Mouse (Mus musculus) thymus, postnatal 25 days (tissue): ENCODE measurements around the gene Chrna7.

ENCODE experiments used
- DNase-seq: peaks from one replicate; pipeline ENCODE4 v3.0.0; 2022

The Chrna7 gene

DNA sequence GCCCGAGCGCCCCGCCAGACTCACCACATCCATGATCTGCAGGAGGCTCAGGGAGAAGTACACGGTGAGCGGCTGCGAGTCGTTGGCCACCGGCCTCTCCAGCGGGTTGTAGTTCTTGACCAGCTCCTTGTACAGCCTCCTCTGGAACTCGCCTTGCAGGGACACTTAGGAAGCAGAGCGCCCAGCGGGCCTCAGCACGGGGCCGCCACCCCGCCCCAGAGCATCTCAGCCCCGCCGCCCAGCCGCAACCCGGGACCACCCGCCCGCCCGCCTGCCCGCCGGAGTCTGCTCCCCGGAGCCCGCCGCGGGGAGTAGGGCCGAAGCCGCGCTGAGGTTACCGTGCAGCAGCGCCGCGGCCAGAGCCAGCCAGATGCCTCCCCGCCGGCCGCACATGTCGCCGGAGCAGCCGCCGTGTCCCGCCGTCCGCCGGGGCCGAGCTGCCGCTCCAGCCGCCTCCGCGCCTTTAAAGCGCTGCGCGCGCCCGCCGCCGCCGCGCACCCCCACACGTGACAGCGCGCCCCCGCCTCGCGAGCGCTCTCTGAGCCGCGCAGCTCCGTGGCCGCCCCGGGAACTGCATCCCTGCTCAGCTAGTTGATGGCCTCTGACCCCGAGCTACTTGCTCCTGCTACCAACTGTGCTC lies at the start of gene Chrna7:
Gene Chrna7, minus strand, starts transcription at position 486 of the 640 bp plus-strand sequence.
- DNase-seq = peak; percentile 14

DNA sequence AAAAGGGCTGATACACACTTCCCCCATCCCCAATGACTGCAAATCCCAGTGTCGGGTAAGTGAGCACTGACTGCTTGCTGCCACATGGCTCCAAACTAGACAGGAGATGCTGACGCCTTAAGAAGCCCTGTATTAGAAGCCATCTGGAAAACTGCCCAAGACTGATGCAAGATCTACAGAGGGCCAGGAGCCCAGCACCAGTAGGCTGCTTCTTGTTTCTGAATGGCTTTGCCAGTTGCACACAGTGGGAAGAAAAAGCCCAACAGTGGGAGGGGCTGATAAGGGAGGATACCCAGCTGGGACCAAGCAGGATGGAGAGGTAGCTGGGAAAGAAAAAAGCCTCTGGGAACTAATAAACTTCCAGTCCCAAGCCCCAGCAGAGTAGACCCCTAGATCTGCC lies 37.0 kb upstream of the Chrna7 start:
- no peak for DNase-seq

DNA sequence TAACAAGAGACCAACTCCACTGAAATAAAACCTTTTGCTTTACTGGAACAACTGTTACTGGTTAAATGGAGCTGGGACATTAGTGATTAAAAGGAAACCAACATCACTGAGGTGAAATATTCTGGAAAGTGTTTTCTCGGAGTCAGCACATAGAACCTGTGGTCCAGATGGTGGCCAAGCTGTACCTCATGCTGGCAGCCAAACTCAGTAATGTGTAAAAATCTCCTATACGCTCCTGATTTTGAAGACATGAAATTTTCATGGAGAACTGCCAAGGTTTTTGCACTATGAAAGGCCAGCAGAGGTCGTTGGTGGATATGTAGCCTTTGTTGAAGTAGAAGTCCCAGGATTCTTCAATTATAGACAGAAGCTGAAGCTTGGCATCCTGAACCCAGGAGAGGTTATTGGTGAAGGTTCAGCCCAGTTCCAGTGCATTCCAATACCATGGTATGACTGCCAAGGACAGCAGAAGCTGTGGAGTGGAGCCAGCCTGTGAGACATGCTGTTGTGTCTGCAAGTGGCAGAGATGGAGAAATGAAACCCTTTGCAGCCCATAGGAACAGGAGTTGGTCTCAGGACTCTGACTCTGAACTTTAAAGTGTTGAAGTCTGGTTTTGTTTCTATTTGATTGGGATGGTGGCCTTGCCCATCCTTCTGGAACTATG lies 25.6 kb upstream of the Chrna7 start:
- DNase-seq = no peak

- no peak for DNase-seq
Observed at GRCm38 (mm10) chr7:63225066-63225780, 12.9 kb upstream of the Chrna7 start.

GRCm38 (mm10) chr7:63211641-63212083 lies 707 bp downstream of the Chrna7 start:
- no peak for DNase-seq

DNA sequence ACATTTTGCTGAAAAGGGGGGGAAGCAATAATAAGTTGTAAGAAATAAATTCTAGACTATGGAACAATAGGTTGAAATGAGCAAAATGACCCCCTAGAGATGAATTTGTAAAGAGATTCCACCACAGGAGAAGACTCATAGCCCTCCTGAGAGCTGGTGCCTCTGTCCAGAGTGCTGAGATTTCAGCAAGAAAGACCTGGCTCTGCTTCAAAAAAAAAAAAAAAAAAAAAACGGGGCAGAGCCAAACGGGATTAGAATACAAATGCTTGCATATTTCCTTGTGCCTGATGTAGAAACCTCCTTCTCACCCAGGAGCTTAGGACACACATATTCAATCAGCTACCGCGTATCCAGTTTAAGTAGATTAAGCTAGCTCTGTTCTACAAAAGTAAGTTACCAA lies 2.9 kb downstream of the Chrna7 start:
- no peak for DNase-seq

GRCm38 (mm10) chr7:63207137-63207536 lies 5.2 kb downstream of the Chrna7 start:
- no peak for DNase-seq

DNA sequence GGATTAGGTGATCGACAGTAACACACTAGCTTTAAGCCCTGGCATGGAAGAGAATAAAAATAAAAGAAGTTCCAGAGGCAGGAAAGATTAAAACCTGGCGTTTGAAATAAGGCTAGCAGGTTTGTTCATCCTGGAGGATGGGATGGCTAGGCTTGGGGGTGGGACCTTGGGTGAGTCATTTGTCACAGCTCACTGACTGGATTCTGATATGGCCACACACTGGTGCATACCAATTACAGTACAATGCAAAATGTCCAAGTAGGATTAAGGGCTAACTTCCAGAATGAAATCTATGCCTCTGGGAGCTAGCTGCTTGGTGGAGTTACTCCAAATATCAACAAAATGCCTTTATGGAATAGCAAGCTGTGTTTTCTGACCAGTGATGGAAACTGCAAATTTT lies 16.8 kb downstream of the Chrna7 start:
- no peak for DNase-seq

DNA sequence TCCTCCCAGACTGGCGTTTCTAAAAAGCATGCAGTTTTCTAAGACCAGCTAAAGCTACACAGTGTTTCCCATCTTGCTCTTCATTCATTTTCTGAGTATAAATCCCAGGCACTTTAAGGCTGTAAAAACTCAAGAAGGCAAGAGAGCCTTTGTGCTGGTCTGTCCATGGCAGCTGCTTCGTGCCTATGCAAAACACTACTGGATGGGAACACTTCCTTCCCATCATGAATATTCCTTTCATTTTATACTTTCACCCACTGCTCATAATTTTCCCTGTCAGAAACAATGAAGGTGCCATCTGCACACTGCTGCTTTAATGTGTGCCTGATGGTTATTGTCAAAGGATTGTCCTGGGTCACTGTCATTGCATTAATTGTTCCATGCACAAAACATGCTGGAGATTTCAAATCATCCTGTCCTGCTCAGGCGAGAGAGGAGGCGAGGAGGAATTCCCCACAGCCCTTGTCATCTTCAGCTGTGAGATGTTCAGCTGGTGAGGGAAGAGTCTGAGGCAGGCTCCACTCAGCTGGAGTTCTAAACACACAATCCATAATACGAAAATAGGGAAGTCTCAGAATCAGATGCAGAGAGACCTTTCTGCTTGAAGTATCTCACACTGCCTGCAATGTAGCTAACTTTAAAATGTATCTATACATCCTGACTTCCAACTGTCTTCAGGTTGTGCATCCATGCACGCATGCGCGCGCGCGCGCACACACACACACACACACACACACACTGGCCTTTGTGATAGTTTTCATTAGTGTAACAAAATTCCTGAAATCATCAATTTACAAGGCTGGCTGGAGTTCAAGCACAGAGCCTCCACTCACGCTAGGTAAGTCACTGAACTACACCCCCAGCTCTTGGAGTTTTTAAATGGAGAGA lies 22.5 kb downstream of the Chrna7 start:
- no peak for DNase-seq

GRCm38 (mm10) chr7:63170063-63170787 lies 42.1 kb downstream of the Chrna7 start:
- no peak for DNase-seq

DNA sequence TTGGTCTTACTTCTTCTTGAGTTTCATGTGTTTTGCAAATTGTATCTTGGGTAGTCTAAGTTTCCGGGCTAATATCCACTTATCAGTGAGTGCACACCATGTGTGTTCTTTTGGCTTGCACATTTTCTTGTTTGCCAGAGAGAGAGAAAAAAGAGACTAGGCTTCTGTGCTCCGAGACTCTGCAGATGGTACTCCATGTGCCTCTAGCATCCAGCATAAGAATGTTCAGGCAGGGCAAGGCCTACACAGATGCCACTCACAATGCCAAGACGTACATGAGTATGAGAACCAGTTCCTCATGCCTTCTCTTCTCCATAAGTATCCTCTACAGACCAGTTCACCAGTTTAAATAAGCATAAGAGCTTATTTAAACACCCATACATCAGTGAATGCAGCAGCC lies 47.8 kb downstream of the Chrna7 start:
- no peak for DNase-seq

DNA sequence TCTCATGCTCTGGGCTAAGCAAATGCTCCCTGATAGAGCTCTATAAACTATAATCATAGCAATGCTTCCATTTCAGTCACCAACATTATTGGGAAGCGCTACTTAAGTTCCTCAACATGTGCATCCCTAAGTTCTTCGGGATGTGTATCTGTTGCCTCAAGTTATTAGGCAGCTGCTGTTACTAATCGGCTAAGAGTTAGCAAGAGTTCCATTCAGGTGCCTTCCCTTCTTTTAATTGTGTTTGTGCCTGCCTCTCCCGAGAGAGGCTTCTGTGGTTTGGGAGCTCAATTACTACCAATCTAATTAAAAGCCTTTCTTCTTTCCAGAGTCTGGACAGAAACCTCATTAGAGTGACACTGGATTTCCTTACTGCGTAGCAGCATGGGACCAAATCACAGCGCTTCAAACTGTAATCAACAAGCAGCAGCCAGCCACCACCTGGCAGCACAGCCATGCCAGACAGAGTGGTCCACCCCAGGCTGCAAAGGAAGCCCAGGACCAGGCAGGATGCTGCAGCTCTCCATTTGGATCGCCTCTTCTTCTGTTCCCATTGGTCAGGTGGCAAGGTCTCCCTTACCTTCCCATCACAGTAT lies 50.0 kb downstream of the Chrna7 start:
- no peak for DNase-seq

DNA sequence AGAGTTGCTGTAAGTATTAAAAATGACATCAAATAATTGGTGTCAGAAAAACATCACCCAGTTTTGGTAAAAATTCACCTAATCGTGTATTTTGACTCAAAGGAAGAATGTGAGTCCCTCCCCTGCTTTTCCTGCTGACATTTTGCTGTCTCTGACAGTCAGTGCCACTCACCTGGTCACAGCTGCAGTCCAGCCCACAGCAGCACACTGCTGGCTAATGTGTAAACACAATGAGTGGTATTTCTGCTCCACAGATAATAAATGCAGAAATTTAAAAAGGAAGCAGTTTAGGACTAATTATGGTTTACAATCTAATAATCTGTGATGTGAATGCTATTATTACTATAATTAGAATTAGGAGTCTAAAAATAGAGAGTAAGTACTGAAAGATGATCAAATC lies 59.1 kb downstream of the Chrna7 start:
- no peak for DNase-seq

GRCm38 (mm10) chr7:63148740-63149139 lies 63.6 kb downstream of the Chrna7 start:
- DNase-seq = no peak

DNA sequence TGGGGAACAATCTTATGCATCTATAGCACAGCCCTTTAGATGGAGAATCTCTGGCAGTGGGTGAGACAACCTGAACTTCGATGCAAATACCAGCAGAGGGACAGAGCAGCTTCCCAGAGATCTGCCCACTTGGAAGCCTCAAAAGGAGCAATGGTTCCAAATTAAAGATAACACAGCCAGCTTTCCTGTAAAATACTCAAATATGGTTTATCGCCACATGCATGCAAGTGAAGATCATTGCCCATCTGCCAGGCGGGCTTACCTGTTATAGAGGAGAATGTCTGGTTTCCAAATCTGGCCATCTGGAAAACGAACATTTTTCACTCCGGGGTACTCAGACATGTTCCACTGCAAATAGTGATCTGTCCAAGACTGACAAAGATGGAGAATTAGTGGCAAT lies 64.0 kb downstream of the Chrna7 start:
- DNase-seq = no peak

DNA sequence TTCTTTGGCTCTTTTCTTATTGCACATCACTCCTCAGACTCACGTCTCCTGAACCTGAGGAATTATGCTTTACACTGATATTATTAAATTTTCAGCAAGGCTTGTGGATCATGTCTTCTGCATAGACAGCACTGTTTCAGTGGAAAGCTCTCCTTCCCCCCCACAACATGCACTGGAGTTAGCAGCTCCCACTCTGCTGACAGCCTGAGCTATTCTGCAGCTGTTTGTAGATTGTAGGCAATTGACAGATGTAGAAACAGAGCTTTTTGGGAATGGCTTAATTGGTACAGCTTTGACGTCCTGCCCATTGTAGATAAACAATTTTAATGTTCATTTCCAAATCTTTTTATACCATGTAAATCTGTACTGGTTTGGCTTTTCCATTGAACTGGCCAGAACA lies 89.8 kb downstream of the Chrna7 start:
- DNase-seq = no peak

- DNase-seq = no peak
Observed at GRCm38 (mm10) chr7:63113671-63114070, 98.7 kb downstream of the Chrna7 start.

GRCm38 (mm10) chr7:63113252-63113651 lies 99.1 kb downstream of the Chrna7 start:
- DNase-seq = no peak

- DNase-seq = no peak
Observed at GRCm38 (mm10) chr7:63109348-63109747, 103.0 kb downstream of the Chrna7 start.

DNA sequence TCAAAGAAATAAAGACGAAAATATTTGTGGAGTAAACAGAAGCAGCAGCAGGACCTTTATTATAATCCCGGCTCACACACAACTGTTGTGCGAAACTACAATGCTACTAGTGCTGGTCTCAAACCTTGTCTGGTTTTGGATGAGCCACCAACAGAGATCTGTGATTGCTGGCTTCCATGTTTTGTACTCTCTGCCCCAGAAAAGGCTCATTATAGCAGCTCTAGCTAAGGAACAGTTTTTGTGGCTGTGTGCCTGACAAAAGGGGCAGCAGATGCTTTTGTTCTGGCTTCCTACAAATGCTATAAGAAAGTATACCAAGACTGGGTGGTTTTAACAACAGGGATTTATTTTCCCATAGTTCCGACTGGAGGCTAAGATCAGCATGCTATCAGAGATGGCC lies 126.4 kb downstream of the Chrna7 start:
- no peak for DNase-seq

DNA sequence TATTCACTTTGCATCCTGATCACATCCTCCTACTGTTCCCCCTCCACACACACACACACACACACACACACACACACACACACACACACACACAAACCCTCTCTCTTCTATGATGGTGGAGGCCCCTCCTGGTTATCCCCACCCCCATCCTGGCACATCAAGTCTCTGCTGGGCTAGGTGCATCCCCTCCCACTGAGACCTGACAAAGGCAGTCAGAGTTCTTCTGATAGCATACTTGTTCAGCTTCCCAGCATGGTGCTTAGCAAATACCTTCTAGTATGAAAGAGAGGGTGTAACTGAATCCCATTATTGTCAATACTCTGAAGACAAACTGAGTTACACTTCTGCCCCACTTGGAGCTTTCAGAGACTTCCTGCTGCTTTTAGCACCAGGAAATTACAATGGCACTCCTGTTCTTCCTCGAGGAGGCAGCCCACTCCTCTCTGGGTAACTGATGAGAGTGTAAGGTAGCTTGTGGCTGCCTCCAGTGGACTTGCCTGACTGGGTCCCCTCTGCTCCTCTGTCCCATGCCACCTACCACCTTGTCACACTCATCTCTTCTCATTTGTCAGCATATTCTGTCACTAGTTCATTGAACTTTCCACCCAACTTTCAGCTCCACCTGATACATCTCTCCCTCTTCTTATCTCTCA lies 127.9 kb downstream of the Chrna7 start:
- no peak for DNase-seq
